Mouse (Mus musculus) liver, postnatal 0 days (tissue): ENCODE data around the gene Plac9a. TPM values are rescaled to one million over a fixed set of nuclear protein-coding genes. Genes with fewer than 3 reads are reported as not detected.
A peak's percentile ranks its signal among the peaks of the same experiment; 100 is the strongest.

Experiments used
- ATAC-seq: fragments of 200-750 bp; cut with Nextera tagmentation; 2 replicates; pipeline ENCODE4 v1.8.0; 2017; ENCODE audit warnings: mild to moderate bottlenecking, moderate library complexity
- DNase-seq: peaks from one replicate; pipeline ENCODE4 v3.0.0-alpha.2; 2016
- H3K27ac ChIP-seq: fragments of 300-500 bp; sonication (generic); 2 replicates; pipeline ENCODE4 v1.5.1; 2014; ENCODE audit warnings: antibody characterized with exemption, moderate library complexity, mild to moderate bottlenecking, low read depth
- H3K27me3 ChIP-seq: fragments of 300-500 bp; sonication (generic); 2 replicates; pipeline ENCODE4 v1.6.1; 2014; ENCODE audit warnings: low read length, control low read depth, mixed read lengths; ENCODE audit not compliant: insufficient read depth
- H3K36me3 ChIP-seq: fragments of 300-500 bp; sonication (generic); replicated peaks from 2 replicates; pipeline ENCODE4 v1.6.1; 2014; ENCODE audit warnings: mild to moderate bottlenecking, control low read depth, low read length, moderate library complexity, mixed read lengths; ENCODE audit not compliant: insufficient read depth
- H3K4me1 ChIP-seq: fragments of 300-500 bp; sonication (generic); 2 replicates; pipeline ENCODE4 v1.6.1; 2014; ENCODE audit warnings: antibody characterized with exemption, mild to moderate bottlenecking, control low read depth; ENCODE audit not compliant: insufficient read depth
- H3K4me2 ChIP-seq: fragments of 300-500 bp; sonication (generic); 2 replicates; pipeline ENCODE4 v1.6.1; 2014; ENCODE audit warnings: low read depth, mild to moderate bottlenecking, low read length, moderate library complexity, mixed read lengths
- H3K4me3 ChIP-seq: fragments of 300-500 bp; sonication (generic); 2 replicates; pipeline ENCODE4 v1.5.1; 2014; ENCODE audit warnings: low read depth, low read length
- H3K9ac ChIP-seq: fragments of 300-500 bp; sonication (generic); replicated peaks from 2 replicates; pipeline ENCODE4 v1.6.1; 2014; ENCODE audit warnings: mild to moderate bottlenecking, moderate library complexity
- H3K9me3 ChIP-seq: fragments of 300-500 bp; sonication (generic); 2 replicates; pipeline ENCODE4 v1.6.1; 2016; ENCODE audit warnings: mild to moderate bottlenecking, control low read depth, low read length, mixed read lengths
- CTCF ChIP-seq: sonication (generic); IDR thresholded peaks from 2 replicates; pipeline ENCODE4 v1.5.1; 2016; ENCODE audit warnings: antibody characterized with exemption, low read depth
- EP300 ChIP-seq: IDR thresholded peaks from 2 replicates; pipeline ENCODE4 v1.6.1; 2016; ENCODE audit warnings: antibody characterized with exemption, low read depth, mild to moderate bottlenecking
- WGBS: fragments of 180-500 bp; shearing (Covaris S2); extraction: QIAGEN DNeasy Blood & Tissue Kit; methylation state at CpG from one replicate; pipeline ENCODE4 v1.1.7; 2014; ENCODE audit not compliant: insufficient replicate concordance; 5-methylcytosine and 5-hydroxymethylcytosine counted together
- polyA plus RNA-seq: library from polyadenylated mRNA; unstranded; fragments of >200 nt; fragmentation: Nextera tagmentation; extraction: Ambion mirVana; gene quantifications from 2 replicates; pipeline ENCODE4 v1.2.1, GENCODE M21; 2015

The Plac9a gene
- polyA plus RNA-seq, 1 experiment from 2014 or later = not detected

DNA sequence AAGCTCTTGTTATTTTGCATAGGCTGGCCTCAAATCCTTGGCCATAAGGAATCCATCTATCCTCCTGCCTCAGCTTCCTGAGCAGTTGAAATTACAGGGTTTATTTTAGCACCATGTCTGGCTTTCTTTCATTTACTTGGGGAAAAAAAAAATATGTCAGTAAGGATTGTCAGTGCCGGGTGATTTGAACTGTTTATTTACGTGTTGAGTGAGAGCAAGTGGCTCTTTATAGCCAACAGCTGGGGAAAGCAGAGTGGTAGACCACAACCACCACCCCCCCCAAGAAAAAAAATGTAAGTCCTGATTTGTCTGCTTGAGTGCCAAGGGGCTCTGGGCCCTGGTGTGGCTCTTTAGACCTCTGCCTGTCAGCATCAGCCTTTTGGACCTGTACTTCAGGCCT lies 39.2 kb downstream of the Plac9a start:
- H3K27me3 ChIP-seq = no peaks in the 10 kb centered on the region
- no peak overlapping the region for H3K27ac ChIP-seq
- 79% methylated on average over 2 of the region's 2 CpGs for WGBS
- H3K36me3 ChIP-seq = no peaks in the 10 kb centered on the region
- H3K4me3 ChIP-seq = no peak overlapping the region
- no peak for DNase-seq
- no peak overlapping the region for H3K9ac ChIP-seq
- ATAC-seq = no peak
- peaks cover 38% of the 10 kb centered on the region for H3K4me1 ChIP-seq
- TF ChIP-seq CTCF = no peak
- H3K9me3 ChIP-seq = no peaks in the 10 kb centered on the region
- H3K4me2 ChIP-seq = no peak overlapping the region

DNA sequence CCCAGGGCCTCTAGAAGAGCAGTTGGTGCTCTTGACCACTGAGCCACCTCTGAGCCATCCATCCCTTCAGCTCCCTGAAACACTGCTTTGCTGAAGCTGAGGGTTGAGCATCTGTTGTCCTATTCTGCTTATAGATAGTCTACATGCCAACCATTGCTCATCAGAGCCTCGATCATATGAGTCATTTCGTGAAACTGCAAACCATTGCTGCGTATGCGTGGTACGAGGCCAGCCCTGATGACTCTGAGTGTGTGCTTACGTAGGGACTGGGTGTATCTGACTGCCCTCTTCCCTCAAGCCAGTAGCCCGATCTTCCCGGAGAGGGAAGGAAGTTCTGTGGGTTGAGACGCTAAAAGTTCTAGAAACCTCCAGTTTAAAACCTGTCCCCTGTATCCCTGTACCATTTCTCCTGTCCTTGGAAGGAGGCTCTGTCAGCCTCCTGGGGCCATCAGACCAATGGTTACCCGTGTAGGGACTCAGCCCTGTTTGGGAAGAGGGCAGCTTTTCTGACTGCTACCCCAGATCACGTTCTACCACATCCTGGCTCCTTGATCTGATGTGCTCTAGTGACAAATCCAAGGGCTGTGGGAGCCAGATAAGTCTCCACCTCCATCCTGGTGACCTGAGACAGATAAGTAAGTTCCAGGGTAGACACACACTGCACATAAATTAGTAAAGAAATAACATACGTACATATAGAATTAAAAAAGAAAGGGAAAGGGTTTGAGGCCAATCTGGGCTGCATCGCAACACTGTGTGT lies 40.9 kb downstream of the Plac9a start:
- no peak overlapping the region for H3K4me3 ChIP-seq
- no peaks in the 10 kb centered on the region for H3K27me3 ChIP-seq
- H3K36me3 ChIP-seq = no peaks in the 10 kb centered on the region
- DNase-seq (no peak), ATAC-seq (peak; percentile 86)
- H3K27ac ChIP-seq = peak overlapping the region; percentile 46
- H3K4me1 ChIP-seq = peaks cover 41% of the 10 kb centered on the region
- H3K9ac ChIP-seq = peak overlapping the region; percentile 26; the same call in 1 of the 2 replicates
- TF ChIP-seq CTCF (no peak), EP300 (peak; percentile 86)
- no peaks in the 10 kb centered on the region for H3K9me3 ChIP-seq
- H3K4me2 ChIP-seq = peak overlapping the region; percentile 35
- WGBS = 43% methylated on average over 13 of the region's 13 CpGs

DNA sequence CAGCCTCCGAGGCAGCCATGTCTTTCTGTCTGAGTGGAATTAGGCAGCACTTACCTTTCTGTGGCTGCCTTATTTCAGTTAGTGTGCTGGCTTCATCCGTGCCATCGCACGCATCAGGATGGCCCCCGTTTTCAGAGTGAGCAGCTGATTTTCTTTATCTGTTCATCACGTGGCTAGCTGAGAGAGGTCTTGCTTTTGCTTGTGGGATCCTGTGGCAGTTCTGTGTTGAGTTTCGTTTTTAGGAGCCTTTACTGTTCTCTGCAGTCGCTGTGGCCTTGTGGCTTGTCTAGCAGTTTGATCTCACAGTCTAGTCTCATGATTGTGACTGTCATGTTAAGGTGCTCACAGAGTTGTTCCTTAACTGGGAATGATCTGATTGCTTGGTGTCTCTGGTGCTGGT lies 45.0 kb downstream of the Plac9a start:
- 39% methylated on average over 8 of the region's 8 CpGs for WGBS
- ATAC-seq = no peak
- Histone ChIP-seq H3K27me3 (no peaks in the 10 kb centered on the region), H3K9ac (0 out of 2 replicates have a peak overlapping the region, but pooled peaks have one; percentile 34), H3K9me3 (no peaks in the 10 kb centered on the region), H3K4me1 (peaks cover 59% of the 10 kb centered on the region), H3K27ac (peak overlapping the region; percentile 53; the same call in 1 of the 2 replicates), H3K4me3 (no peak overlapping the region), H3K4me2 (peak overlapping the region; percentile 35; the same call in 1 of the 2 replicates), H3K36me3 (no peaks in the 10 kb centered on the region)
- DNase-seq = no peak
- TF ChIP-seq EP300 = no peak
- TF ChIP-seq CTCF = no peak

DNA sequence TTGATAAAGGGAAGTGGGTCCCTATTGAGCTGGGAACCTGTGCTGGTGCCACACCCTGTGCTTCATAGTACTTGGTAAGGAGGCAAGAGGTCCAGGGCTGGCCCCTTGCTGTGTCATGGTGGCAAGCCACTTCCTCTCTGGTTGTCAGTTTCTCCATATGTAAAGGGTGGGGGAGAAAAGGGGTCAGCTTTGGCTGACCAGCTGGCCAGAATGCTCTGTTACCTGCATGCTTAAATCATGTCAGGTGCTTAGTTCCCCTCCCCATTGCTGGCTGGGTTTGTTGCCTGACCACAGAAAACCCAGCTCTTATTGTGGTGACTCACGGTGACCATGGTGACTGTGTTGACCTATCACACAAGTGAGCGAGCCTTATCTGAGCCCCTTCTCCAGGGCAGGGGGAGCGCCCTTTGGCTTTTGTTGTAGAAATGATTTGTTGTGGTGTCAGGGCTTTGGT lies 45.7 kb downstream of the Plac9a start:
- Histone ChIP-seq H3K4me2 (peak overlapping the region; percentile 38), H3K4me1 (peaks cover 59% of the 10 kb centered on the region), H3K9me3 (no peaks in the 10 kb centered on the region), H3K4me3 (no peak overlapping the region), H3K27me3 (no peaks in the 10 kb centered on the region), H3K27ac (peak overlapping the region; percentile 53), H3K9ac (no peak overlapping the region), H3K36me3 (no peaks in the 10 kb centered on the region)
- peak; percentile 44 for DNase-seq
- no peak for TF ChIP-seq CTCF
- no peak for TF ChIP-seq EP300
- ATAC-seq = peak; percentile 35
- WGBS = 34% methylated on average over 3 of the region's 3 CpGs

DNA sequence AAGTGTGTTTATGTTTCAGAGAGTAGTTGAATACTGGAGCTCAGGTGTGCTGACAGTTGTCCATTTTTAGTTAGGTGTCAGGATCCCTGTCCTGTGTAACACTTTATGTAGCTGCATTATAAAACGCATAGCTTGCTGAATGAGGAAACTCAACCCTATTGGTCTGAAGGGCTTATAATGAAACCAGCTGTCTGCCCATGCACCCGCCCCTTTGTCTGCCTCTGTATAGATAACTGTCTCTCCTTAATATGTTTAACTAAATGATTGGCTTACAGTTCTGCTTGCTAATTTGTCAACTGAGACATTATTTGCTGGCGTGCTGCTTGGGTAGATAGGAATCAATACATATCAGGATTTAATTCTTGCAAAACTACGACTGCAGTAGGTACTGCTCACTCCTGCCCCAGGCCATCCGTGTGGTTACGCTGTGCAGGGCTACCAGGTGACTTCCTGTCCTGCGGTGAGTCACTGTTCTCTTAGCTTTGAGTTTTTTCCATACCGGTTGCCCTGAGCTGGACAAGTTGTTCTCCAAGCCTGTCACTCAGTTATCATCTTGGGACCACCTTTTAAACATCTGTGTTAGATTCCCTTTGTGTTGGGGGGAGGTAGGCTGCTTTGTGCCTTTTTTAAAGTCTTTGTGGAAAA lies 47.5 kb downstream of the Plac9a start:
- no peak overlapping the region; the same call in 1 of the 2 replicates for H3K4me3 ChIP-seq
- H3K9ac ChIP-seq = no peak overlapping the region
- H3K4me2 ChIP-seq = peak overlapping the region; percentile 44
- H3K27me3 ChIP-seq = no peaks in the 10 kb centered on the region
- DNase-seq (no peak), ATAC-seq (peak; percentile 73)
- no peaks in the 10 kb centered on the region for H3K36me3 ChIP-seq
- TF ChIP-seq EP300 = no peak
- TF ChIP-seq CTCF = no peak
- WGBS = 25% methylated on average over 8 of the region's 8 CpGs
- no peaks in the 10 kb centered on the region for H3K9me3 ChIP-seq
- peak overlapping the region; percentile 53 for H3K27ac ChIP-seq
- peaks cover 50% of the 10 kb centered on the region for H3K4me1 ChIP-seq

DNA sequence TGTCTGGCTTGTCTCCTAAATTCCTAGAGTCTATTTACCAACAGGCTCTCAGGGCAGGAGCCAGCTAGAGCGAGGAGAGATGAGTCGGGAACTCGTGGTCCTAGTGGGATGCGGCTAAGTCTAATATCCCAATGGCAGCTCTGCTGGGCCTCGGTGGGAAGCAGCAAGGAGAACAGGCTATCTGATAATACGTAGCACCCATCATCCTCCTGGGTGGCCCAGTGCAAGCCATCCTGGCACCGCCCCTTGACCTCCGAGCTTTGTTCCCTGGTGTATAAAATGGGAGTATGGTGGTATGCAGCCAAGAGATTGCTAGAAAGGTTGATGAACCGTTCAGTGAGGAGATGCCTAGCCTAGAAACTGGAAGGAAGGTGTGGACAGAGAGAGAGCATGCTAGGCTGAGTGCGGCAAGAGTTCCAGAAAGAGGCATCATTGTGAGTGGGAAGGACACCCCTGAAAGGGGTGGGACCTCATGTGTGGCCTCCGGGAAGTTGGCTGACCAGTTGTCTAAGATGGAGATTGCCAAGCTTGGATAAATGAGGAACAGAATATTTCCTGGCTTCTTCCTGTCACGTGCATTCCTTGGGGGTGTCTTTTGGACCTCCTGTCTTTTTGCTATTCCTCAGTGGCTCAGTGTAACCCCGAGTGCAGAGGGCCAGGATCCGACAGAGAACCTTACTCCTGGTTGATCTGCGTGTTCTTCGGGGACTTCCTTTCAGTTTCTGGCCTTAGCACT lies 49.0 kb downstream of the Plac9a start:
- no peak for TF ChIP-seq EP300
- TF ChIP-seq CTCF = no peak
- H3K9me3 ChIP-seq = no peaks in the 10 kb centered on the region
- no peak overlapping the region for H3K4me3 ChIP-seq
- peaks cover 47% of the 10 kb centered on the region for H3K4me1 ChIP-seq
- H3K27ac ChIP-seq = peak overlapping the region; percentile 45; the same call in 1 of the 2 replicates
- no peaks in the 10 kb centered on the region for H3K27me3 ChIP-seq
- no peak overlapping the region for H3K9ac ChIP-seq
- DNase-seq = no peak
- no peak for ATAC-seq
- no peaks in the 10 kb centered on the region for H3K36me3 ChIP-seq
- 0 out of 2 replicates have a peak overlapping the region, but pooled peaks have one; percentile 3 for H3K4me2 ChIP-seq
- WGBS = 83% methylated on average over 16 of the region's 16 CpGs
